Mouse (Mus musculus) ovary, postnatal 14 days (tissue): Measurements from ENCODE around the gene Olfr223.
"Not testable (repeated sequence)": the region's sequence is repeated elsewhere in the genome, so short reads cannot be mapped to it uniquely, and the experiment has no call there.

ENCODE experiments used
- DNase-seq: peaks from one replicate; pipeline ENCODE4 v3.0.0; 2022; ENCODE audit warnings: low spot score

Gene Olfr223

GRCm38 (mm10) chr11:59596950-59597349 is 3.9 kb upstream of the Olfr223 start:
- DNase-seq, result no peak

- DNase-seq, result no peak
Observed at GRCm38 (mm10) chr11:59596091-59596490, 3.0 kb upstream of the Olfr223 start.

- no peak for DNase-seq
Observed at GRCm38 (mm10) chr11:59589496-59589895, 3.6 kb downstream of the Olfr223 start.

GRCm38 (mm10) chr11:59584539-59584938 is 8.6 kb downstream of the Olfr223 start:
- DNase-seq, result peak; percentile 16

GRCm38 (mm10) chr11:59576135-59576534 is 17.0 kb downstream of the Olfr223 start, which contains the start of gene Olfr222:
Gene Olfr222 (minus strand): TSS chr11:59576235.
- DNase-seq, result not testable (repeated sequence)

GRCm38 (mm10) chr11:59575726-59576125 is 17.4 kb downstream of the Olfr223 start:
- no peak for DNase-seq

GRCm38 (mm10) chr11:59569306-59569705 is 23.8 kb downstream of the Olfr223 start:
- DNase-seq, result no peak

GRCm38 (mm10) chr11:59562837-59563236 is 30.3 kb downstream of the Olfr223 start:
- DNase-seq, result no peak

- no peak for DNase-seq
Observed at GRCm38 (mm10) chr11:59562336-59562735, 30.8 kb downstream of the Olfr223 start.

GRCm38 (mm10) chr11:59560906-59561305 is 32.2 kb downstream of the Olfr223 start:
- DNase-seq, result no peak

- no peak for DNase-seq
Observed at GRCm38 (mm10) chr11:59554535-59554934, 38.6 kb downstream of the Olfr223 start.

- DNase-seq, result no peak
Observed at GRCm38 (mm10) chr11:59554127-59554526, 39.0 kb downstream of the Olfr223 start.

GRCm38 (mm10) chr11:59544005-59544404 is 49.1 kb downstream of the Olfr223 start:
- DNase-seq, result no peak

GRCm38 (mm10) chr11:59543376-59543775 is 49.7 kb downstream of the Olfr223 start:
- DNase-seq, result no peak

GRCm38 (mm10) chr11:59542442-59542841 is 50.6 kb downstream of the Olfr223 start:
- DNase-seq, result no peak

- no peak for DNase-seq
Observed at GRCm38 (mm10) chr11:59541324-59541723, 51.8 kb downstream of the Olfr223 start, which contains the start of gene Nlrp3. Gene Nlrp3 (plus strand): TSS chr11:59541568.

- DNase-seq, result no peak
Observed at GRCm38 (mm10) chr11:59540123-59540522, 53.0 kb downstream of the Olfr223 start.
